Mouse (Mus musculus) hindbrain, embryonic 15.5 days (tissue): ENCODE data around the gene Ankrd44. TPM values are rescaled to one million over a fixed set of nuclear protein-coding genes. Genes with fewer than 3 reads are reported as not detected.

ENCODE experiments used
- ATAC-seq: fragments of 200-750 bp; cut with Nextera tagmentation; 2 replicates; pipeline ENCODE4 v1.8.0; 2017; ENCODE audit warnings: low read depth, moderate number of reproducible peaks, moderate TSS enrichment; ENCODE audit not compliant: low FRiP score
- H3K27ac ChIP-seq: fragments of 300-500 bp; sonication (generic); replicated peaks from 2 replicates; pipeline ENCODE4 v1.5.1; 2015; ENCODE audit warnings: mild to moderate bottlenecking, inconsistent platforms
- H3K27me3 ChIP-seq: fragments of 300-500 bp; sonication (generic); 2 replicates; pipeline ENCODE4 v1.6.1; 2015; ENCODE audit warnings: control low read depth, inconsistent platforms
- H3K36me3 ChIP-seq: fragments of 300-500 bp; sonication (generic); 2 replicates; pipeline ENCODE4 v1.6.1; 2015; ENCODE audit warnings: control low read depth, inconsistent platforms
- H3K4me1 ChIP-seq: fragments of 300-500 bp; sonication (generic); replicated peaks from 2 replicates; pipeline ENCODE4 v1.6.1; 2015; ENCODE audit warnings: control low read depth, inconsistent platforms
- H3K4me2 ChIP-seq: fragments of 300-500 bp; sonication (generic); 2 replicates; pipeline ENCODE4 v1.6.1; 2015; ENCODE audit warnings: moderate library complexity, mild to moderate bottlenecking, inconsistent platforms
- H3K4me3 ChIP-seq: fragments of 300-500 bp; sonication (generic); 2 replicates; pipeline ENCODE4 v1.5.1; 2015; ENCODE audit warnings: mild to moderate bottlenecking, inconsistent platforms
- H3K9ac ChIP-seq: fragments of 300-500 bp; sonication (generic); 2 replicates; pipeline ENCODE4 v1.6.1; 2015; ENCODE audit warnings: inconsistent platforms
- H3K9me3 ChIP-seq: fragments of 300-500 bp; sonication (generic); 2 replicates; pipeline ENCODE4 v1.6.1; 2016; ENCODE audit warnings: control low read depth, inconsistent platforms
- WGBS: fragments of 180-500 bp; shearing (Covaris S2); methylation state at CpG from one replicate; pipeline ENCODE4 v1.1.7; 2015; 5-methylcytosine and 5-hydroxymethylcytosine counted together
- polyA plus RNA-seq: library from polyadenylated mRNA; unstranded; fragments of >200 nt; fragmentation: Nextera tagmentation; extraction: Ambion mirVana; gene quantifications from 2 replicates; pipeline ENCODE4 v1.2.1, GENCODE M21; 2015

Ankrd44 gene
- polyA plus RNA-seq, 1 experiment from 2014 or later, result 21.1 TPM

- no peaks in the 10 kb centered on the region for H3K27me3 ChIP-seq
Measured at GRCm38 (mm10) chr1:54691824-54692223, 234.4 kb downstream of the Ankrd44 start.

DNA sequence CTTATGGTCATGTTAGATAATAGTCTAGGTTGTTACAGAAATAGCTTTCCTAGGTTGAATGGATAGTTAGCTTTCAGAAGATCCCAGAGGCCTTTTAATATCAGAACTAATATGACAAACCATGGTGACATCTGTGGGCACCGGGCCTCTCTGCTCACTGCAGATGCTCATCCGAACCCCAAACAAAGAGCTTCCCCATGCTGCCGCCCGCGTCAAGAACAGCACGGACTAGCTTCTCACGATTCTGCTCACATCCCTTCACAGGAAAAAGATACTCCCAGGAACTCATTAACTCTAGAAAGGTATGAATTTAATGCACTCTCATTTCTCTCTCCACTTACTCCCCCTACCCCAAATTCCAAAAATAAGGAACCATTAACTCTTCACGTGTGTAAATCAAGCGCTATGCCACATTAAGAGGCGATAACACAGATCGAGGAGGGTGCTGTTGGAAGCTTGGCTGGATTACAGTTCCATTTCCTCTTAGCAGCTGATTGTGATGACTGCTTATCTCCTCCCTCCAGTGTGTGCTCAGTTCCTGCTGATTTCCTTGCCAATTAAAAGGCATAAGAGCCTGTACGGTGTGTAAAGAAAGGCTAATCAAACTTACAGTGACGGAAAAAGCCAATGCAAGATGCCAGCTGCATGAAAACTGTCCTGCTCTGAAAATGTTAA is 235.8 kb downstream of the Ankrd44 start:
- Histone ChIP-seq H3K9ac (no peak overlapping the region), H3K4me3 (no peak overlapping the region), H3K4me2 (peak overlapping the region; percentile 47), H3K27ac (peak overlapping the region; percentile 84), H3K9me3 (no peaks in the 10 kb centered on the region), H3K4me1 (peaks cover 6% of the 10 kb centered on the region; the same call in 1 of the 2 replicates), H3K27me3 (no peaks in the 10 kb centered on the region), H3K36me3 (peaks cover 3% of the 10 kb centered on the region)
- ATAC-seq, result peak; percentile 88
- 43% methylated on average over 13 of the region's 13 CpGs for WGBS

More at GRCm38 (mm10) chr1:54691824-54692223, 234.4 kb downstream of the Ankrd44 start:
- ATAC-seq, result no peak
- no peaks in the 10 kb centered on the region for H3K36me3 ChIP-seq
- no peak overlapping the region for H3K4me3 ChIP-seq
- no peak overlapping the region for H3K9ac ChIP-seq
- no peak overlapping the region for H3K27ac ChIP-seq
- H3K4me2 ChIP-seq, result no peak overlapping the region
- no peaks in the 10 kb centered on the region for H3K9me3 ChIP-seq
- H3K4me1 ChIP-seq, result peaks cover 6% of the 10 kb centered on the region; the same call in 1 of the 2 replicates

DNA sequence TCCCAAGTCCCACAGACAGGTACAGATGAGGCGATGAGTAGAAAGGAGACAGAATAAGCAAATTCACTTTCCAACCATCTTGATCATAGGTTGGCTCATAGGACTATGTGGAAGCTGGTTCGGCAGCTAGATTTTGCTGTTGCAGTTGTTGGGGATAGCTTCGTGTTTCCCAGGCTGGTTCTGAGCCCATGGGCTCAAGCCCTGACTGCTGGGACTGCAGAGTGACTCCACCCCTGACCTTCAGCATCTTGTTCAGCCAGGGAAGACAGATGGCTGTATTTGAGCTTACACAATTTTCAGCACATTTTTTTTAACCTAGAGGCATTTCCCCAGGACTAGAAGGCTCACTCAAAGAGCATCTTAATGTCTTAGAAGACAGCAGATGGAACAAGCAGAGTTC is 237.7 kb downstream of the Ankrd44 start:
- Histone ChIP-seq H3K4me3 (no peak overlapping the region), H3K4me1 (peaks cover 6% of the 10 kb centered on the region; the same call in 1 of the 2 replicates), H3K36me3 (peaks cover 6% of the 10 kb centered on the region), H3K9me3 (no peaks in the 10 kb centered on the region), H3K4me2 (no peak overlapping the region), H3K27me3 (no peaks in the 10 kb centered on the region), H3K9ac (no peak overlapping the region), H3K27ac (no peak overlapping the region)
- no peak for ATAC-seq
- 80% methylated on average over 3 of the region's 3 CpGs for WGBS

- Histone ChIP-seq H3K4me1 (no peaks in the 10 kb centered on the region), H3K4me2 (no peak overlapping the region), H3K36me3 (peaks cover 6% of the 10 kb centered on the region), H3K27ac (no peak overlapping the region), H3K9me3 (no peaks in the 10 kb centered on the region), H3K9ac (no peak overlapping the region), H3K27me3 (no peaks in the 10 kb centered on the region), H3K4me3 (no peak overlapping the region)
- WGBS, result 94% methylated on average over 4 of the region's 4 CpGs
- no peak for ATAC-seq
Measured at GRCm38 (mm10) chr1:54684316-54684715, 241.9 kb downstream of the Ankrd44 start.

DNA sequence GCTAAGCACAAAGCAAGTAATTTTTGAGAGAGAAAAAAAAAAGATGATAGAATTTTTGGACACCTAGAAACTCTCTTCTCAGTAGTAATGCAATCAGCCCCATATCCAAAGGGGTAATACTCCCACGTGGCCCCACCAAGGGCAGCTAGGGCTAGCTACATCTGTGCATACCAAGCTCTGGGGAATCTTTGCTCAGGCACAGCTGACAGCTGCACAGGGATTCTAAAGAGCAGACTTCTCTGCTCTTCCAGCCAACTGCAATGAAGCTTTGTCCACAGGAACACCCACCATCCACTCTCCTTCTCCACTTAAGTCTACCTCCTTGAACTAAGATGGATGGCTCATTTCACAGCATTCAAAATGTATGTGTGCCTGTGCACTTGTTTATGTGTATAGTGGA is 246.6 kb downstream of the Ankrd44 start:
- Histone ChIP-seq H3K4me3 (no peak overlapping the region), H3K27me3 (no peaks in the 10 kb centered on the region), H3K9ac (no peak overlapping the region), H3K36me3 (peaks cover 3% of the 10 kb centered on the region; the same call in 1 of the 2 replicates), H3K9me3 (no peaks in the 10 kb centered on the region), H3K4me2 (no peak overlapping the region), H3K4me1 (peaks cover 5% of the 10 kb centered on the region; the same call in 1 of the 2 replicates), H3K27ac (no peak overlapping the region)
- ATAC-seq, result no peak
- WGBS, result 94% methylated on average over 1 of the region's 1 CpGs

DNA sequence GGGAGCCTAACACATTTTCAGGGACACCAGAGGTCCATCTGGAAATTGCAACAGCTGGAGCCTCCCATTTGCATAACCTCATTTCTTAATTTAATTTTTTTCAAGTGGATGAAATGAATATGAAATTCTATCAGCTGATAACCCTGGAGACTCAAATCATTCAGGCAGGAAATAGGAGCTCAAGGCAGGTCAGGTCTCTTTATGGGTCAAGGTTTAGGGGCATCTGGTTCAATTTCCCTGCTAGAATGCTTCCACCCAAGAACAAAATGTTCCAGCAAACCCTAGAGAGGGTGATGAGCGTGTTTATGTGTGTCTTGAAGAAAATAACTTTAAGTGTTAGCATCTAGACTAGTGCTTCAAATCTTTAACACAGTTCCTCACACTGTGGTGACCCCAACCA is 248.2 kb downstream of the Ankrd44 start:
- H3K9me3 ChIP-seq, result no peaks in the 10 kb centered on the region
- no peak overlapping the region for H3K4me3 ChIP-seq
- H3K27me3 ChIP-seq, result no peaks in the 10 kb centered on the region
- ATAC-seq, result no peak
- peaks cover 3% of the 10 kb centered on the region; the same call in 1 of the 2 replicates for H3K36me3 ChIP-seq
- H3K4me1 ChIP-seq, result peaks cover 5% of the 10 kb centered on the region; the same call in 1 of the 2 replicates
- 71% methylated on average over 1 of the region's 1 CpGs for WGBS
- H3K4me2 ChIP-seq, result no peak overlapping the region
- no peak overlapping the region for H3K9ac ChIP-seq
- H3K27ac ChIP-seq, result no peak overlapping the region

DNA sequence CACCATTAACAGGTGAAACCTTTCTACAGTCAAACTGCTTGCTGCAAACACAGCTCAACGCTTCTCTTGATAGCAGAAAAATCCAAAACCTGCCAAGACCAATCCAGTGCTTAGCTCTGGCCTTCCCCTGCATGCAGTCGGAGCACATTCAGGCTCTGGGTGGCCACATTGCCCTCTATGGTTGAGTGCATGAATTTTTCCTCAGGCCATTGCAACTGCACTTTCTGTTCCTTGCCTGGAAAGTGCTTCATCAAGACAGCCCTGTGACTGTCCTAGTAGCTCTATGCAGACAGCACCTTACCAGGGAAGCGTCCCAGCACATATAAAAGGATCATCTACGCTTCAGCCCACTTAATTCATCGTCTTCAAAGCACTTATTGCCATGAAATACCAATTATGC is 250.7 kb downstream of the Ankrd44 start:
- no peak overlapping the region for H3K27ac ChIP-seq
- H3K9me3 ChIP-seq, result no peaks in the 10 kb centered on the region
- peaks cover 3% of the 10 kb centered on the region; the same call in 1 of the 2 replicates for H3K36me3 ChIP-seq
- H3K9ac ChIP-seq, result no peak overlapping the region
- H3K4me1 ChIP-seq, result peaks cover 5% of the 10 kb centered on the region; the same call in 1 of the 2 replicates
- ATAC-seq, result no peak
- H3K27me3 ChIP-seq, result no peaks in the 10 kb centered on the region
- no peak overlapping the region for H3K4me3 ChIP-seq
- WGBS, result 76% methylated on average over 5 of the region's 5 CpGs
- no peak overlapping the region for H3K4me2 ChIP-seq

DNA sequence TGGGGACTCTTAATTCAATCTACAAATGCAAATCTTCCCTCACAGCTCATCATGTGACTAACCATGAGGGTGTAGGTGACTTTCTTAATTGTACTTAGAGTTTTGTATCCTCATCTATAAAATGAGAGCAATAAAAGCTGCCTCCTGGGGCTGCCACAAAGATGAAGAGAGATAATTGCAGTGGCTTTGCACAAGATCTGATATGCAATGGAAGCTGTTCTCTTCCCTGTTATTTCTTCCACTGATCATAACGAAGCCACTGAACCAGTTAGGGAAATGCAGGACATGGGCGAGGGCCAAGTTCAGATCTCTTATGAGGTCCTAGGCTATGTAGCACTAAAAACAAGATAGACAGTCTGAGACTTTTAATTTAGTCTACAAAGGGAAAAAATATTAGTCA is 258.2 kb downstream of the Ankrd44 start:
- no peak for ATAC-seq
- Histone ChIP-seq H3K4me1 (0 out of 2 replicates have a peak, but pooled peaks cover 4% of the 10 kb centered on the region), H3K36me3 (no peaks in the 10 kb centered on the region), H3K9ac (no peak overlapping the region), H3K27me3 (no peaks in the 10 kb centered on the region), H3K4me2 (no peak overlapping the region), H3K27ac (no peak overlapping the region), H3K9me3 (no peaks in the 10 kb centered on the region), H3K4me3 (no peak overlapping the region)
- 76% methylated on average over 2 of the region's 2 CpGs for WGBS

GRCm38 (mm10) chr1:54665582-54666405 is 260.4 kb downstream of the Ankrd44 start:
- ATAC-seq, result peak; percentile 70
- no peak overlapping the region for H3K4me3 ChIP-seq
- H3K4me1 ChIP-seq, result 0 out of 2 replicates have a peak, but pooled peaks cover 4% of the 10 kb centered on the region
- 0 out of 2 replicates have a peak overlapping the region, but pooled peaks have one; percentile 28 for H3K27ac ChIP-seq
- 47% methylated on average over 8 of the region's 8 CpGs for WGBS
- H3K4me2 ChIP-seq, result no peak overlapping the region
- H3K36me3 ChIP-seq, result peaks cover 6% of the 10 kb centered on the region
- no peaks in the 10 kb centered on the region for H3K9me3 ChIP-seq
- H3K27me3 ChIP-seq, result no peaks in the 10 kb centered on the region
- H3K9ac ChIP-seq, result no peak overlapping the region

DNA sequence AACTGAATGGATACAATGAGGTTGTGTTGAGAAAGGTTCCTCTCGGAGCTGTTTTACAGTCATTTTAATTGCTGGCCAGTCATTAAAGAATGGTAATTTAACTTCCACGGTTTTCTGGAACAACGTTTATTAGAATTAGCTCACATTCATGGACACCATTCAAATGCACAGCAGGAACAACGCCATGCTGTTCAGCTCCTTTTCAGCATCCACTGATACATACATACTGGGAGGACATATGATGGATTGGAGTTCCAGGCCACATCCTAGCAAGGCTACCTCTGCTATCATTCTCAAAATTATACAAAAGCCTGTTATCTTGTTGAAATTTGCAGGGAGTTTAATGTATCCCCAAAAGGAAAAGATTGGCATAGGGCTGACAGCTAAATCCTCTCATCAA is 261.1 kb downstream of the Ankrd44 start:
- H3K4me2 ChIP-seq, result no peak overlapping the region
- H3K9me3 ChIP-seq, result no peaks in the 10 kb centered on the region
- 35% methylated on average over 4 of the region's 4 CpGs for WGBS
- peaks cover 6% of the 10 kb centered on the region for H3K36me3 ChIP-seq
- H3K27ac ChIP-seq, result no peak overlapping the region
- H3K4me1 ChIP-seq, result 0 out of 2 replicates have a peak, but pooled peaks cover 4% of the 10 kb centered on the region
- H3K9ac ChIP-seq, result no peak overlapping the region
- no peaks in the 10 kb centered on the region for H3K27me3 ChIP-seq
- H3K4me3 ChIP-seq, result no peak overlapping the region
- ATAC-seq, result 0 out of 2 replicates have a peak, but pooled peaks have one; percentile 37

GRCm38 (mm10) chr1:54660674-54661073 is 265.5 kb downstream of the Ankrd44 start:
- Histone ChIP-seq H3K4me3 (no peak overlapping the region), H3K9ac (no peak overlapping the region), H3K9me3 (no peaks in the 10 kb centered on the region), H3K27ac (no peak overlapping the region), H3K36me3 (peaks cover 12% of the 10 kb centered on the region), H3K27me3 (no peaks in the 10 kb centered on the region), H3K4me2 (no peak overlapping the region), H3K4me1 (0 out of 2 replicates have a peak, but pooled peaks cover 1% of the 10 kb centered on the region)
- no peak for ATAC-seq
- WGBS, result 90% methylated on average over 6 of the region's 6 CpGs

- ATAC-seq, result no peak
- 88% methylated on average over 4 of the region's 4 CpGs for WGBS
- H3K36me3 ChIP-seq, result peaks cover 22% of the 10 kb centered on the region
- no peak overlapping the region for H3K27ac ChIP-seq
- no peak overlapping the region for H3K9ac ChIP-seq
- H3K4me1 ChIP-seq, result no peaks in the 10 kb centered on the region
- no peak overlapping the region for H3K4me3 ChIP-seq
- H3K27me3 ChIP-seq, result no peaks in the 10 kb centered on the region
- H3K9me3 ChIP-seq, result no peaks in the 10 kb centered on the region
- H3K4me2 ChIP-seq, result no peak overlapping the region
Measured at GRCm38 (mm10) chr1:54658558-54658957, 267.6 kb downstream of the Ankrd44 start.
